Mouse (Mus musculus) liver, embryonic 13.5 days (tissue): ENCODE data around the gene Ift80. TPM values are rescaled to one million over a fixed set of nuclear protein-coding genes. Genes with fewer than 3 reads are reported as not detected.
A peak's percentile ranks its signal among the peaks of the same experiment; 100 is the strongest.

Experiments
- ATAC-seq: fragments of 200-750 bp; cut with Nextera tagmentation; 2 replicates; pipeline ENCODE4 v1.8.0; 2017; ENCODE audit warnings: low read depth, mild to moderate bottlenecking, moderate number of reproducible peaks, moderate library complexity
- DNase-seq: peaks from one replicate; pipeline ENCODE4 v3.0.0; 2022
- H3K27ac ChIP-seq: fragments of 300-500 bp; sonication (generic); 2 replicates; pipeline ENCODE4 v1.5.1; 2015; ENCODE audit warnings: moderate library complexity, mild to moderate bottlenecking, inconsistent platforms
- H3K27me3 ChIP-seq: fragments of 300-500 bp; sonication (generic); 2 replicates; pipeline ENCODE4 v1.6.1; 2015; ENCODE audit warnings: mild to moderate bottlenecking, inconsistent platforms
- H3K36me3 ChIP-seq: fragments of 300-500 bp; sonication (generic); 2 replicates; pipeline ENCODE4 v1.6.1; 2015; ENCODE audit warnings: mild to moderate bottlenecking, inconsistent platforms
- H3K4me1 ChIP-seq: fragments of 300-500 bp; sonication (generic); replicated peaks from 2 replicates; pipeline ENCODE4 v1.6.1; 2015; ENCODE audit warnings: inconsistent platforms
- H3K4me2 ChIP-seq: fragments of 300-500 bp; sonication (generic); 2 replicates; pipeline ENCODE4 v1.6.1; 2015; ENCODE audit warnings: inconsistent platforms, mild to moderate bottlenecking, moderate library complexity
- H3K4me3 ChIP-seq: fragments of 300-500 bp; sonication (generic); replicated peaks from 2 replicates; pipeline ENCODE4 v1.5.1; 2015; ENCODE audit warnings: mild to moderate bottlenecking, inconsistent platforms
- H3K9ac ChIP-seq: fragments of 300-500 bp; sonication (generic); 2 replicates; pipeline ENCODE4 v1.6.1; 2015; ENCODE audit warnings: mild to moderate bottlenecking, inconsistent platforms
- H3K9me3 ChIP-seq: fragments of 300-500 bp; sonication (generic); replicated peaks from 2 replicates; pipeline ENCODE4 v1.6.1; 2016; ENCODE audit warnings: inconsistent platforms
- WGBS: fragments of 180-500 bp; shearing (Covaris S2); methylation state at CpG from one replicate; pipeline ENCODE4 v1.1.7; 2015; ENCODE audit not compliant: insufficient replicate concordance; 5-methylcytosine and 5-hydroxymethylcytosine counted together
- microRNA counts: library from miRNA; unstranded; fragments of <30 nt; microRNA quantifications from one replicate; lab custom pipeline; 2016
- microRNA-seq: library from miRNA; unstranded; fragments of <30 nt; microRNA quantifications from one replicate; pipeline ENCODE4, GENCODE M21; 2016
- polyA plus RNA-seq: library from polyadenylated mRNA; unstranded; fragments of >200 nt; fragmentation: Nextera tagmentation; extraction: Ambion mirVana; gene quantifications from 2 replicates; pipeline ENCODE4 v1.2.1, GENCODE M21; 2015

Ift80 gene
- polyA plus RNA-seq, 1 experiment from 2014 or later, result 5.9 TPM

GRCm38 (mm10) chr3:68869211-68869690, 135.1 kb downstream of the Ift80 start, which contains the start of gene 1110032F04Rik:
Gene 1110032F04Rik (plus strand): TSS chr3:68869586.
- DNase-seq, result peak; percentile 6
- H3K4me1 ChIP-seq, result peaks cover 17% of the 10 kb centered on the region
- WGBS, result under 1% methylated on average over 54 of the region's 62 CpGs

GRCm38 (mm10) chr3:68852414-68852813, 152.0 kb downstream of the Ift80 start:
- DNase-seq (no peak), ATAC-seq (no peak)
- H3K4me1 ChIP-seq, result no peaks in the 10 kb centered on the region
- no peaks in the 10 kb centered on the region for H3K9me3 ChIP-seq
- no peak overlapping the region for H3K4me2 ChIP-seq
- no peaks in the 10 kb centered on the region for H3K27me3 ChIP-seq
- WGBS, result 58% methylated on average over 1 of the region's 1 CpGs
- no peak overlapping the region for H3K27ac ChIP-seq
- no peaks in the 10 kb centered on the region for H3K36me3 ChIP-seq
- no peak overlapping the region for H3K9ac ChIP-seq
- no peak overlapping the region for H3K4me3 ChIP-seq

More at GRCm38 (mm10) chr3:68869211-68869690, 135.1 kb downstream of the Ift80 start, which contains the start of gene 1110032F04Rik:
- H3K9me3 ChIP-seq, result no peaks in the 10 kb centered on the region
- H3K36me3 ChIP-seq, result no peaks in the 10 kb centered on the region
- H3K27me3 ChIP-seq, result peaks cover 49% of the 10 kb centered on the region
- H3K9ac ChIP-seq, result peak within 1 kb of the TSS; percentile 50
- H3K4me3 ChIP-seq, result peak within 1 kb of the TSS; percentile 60
- H3K4me2 ChIP-seq, result peak within 1 kb of the TSS; percentile 84
- no peak within 1 kb of the TSS for H3K27ac ChIP-seq
- ATAC-seq, result peak; percentile 68

DNA sequence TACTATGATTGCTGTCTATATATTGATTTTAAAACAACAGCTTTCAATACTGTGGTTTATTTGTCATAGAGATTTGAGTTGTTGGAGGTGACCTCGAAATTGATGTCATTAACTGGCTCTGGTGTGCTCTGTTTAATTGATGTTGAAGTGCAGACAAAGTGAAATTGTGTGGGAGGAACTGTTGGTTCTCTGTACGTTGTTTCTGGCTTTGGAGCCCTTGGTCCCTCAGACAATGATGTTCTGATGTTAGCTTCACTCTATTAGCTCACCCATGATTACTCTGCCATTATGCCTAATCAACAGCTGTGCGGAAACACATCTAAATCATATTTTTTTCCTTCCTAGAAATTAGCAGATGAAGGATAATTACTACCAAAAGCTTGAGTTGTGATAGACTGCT, 156.0 kb downstream of the Ift80 start:
- ATAC-seq, result no peak
- H3K4me2 ChIP-seq, result no peak overlapping the region
- H3K9ac ChIP-seq, result no peak overlapping the region
- 43% methylated on average over 3 of the region's 3 CpGs for WGBS
- H3K27me3 ChIP-seq, result no peaks in the 10 kb centered on the region
- no peak for DNase-seq
- no peak overlapping the region for H3K27ac ChIP-seq
- no peak overlapping the region for H3K4me3 ChIP-seq
- H3K4me1 ChIP-seq, result no peaks in the 10 kb centered on the region
- no peaks in the 10 kb centered on the region for H3K36me3 ChIP-seq
- H3K9me3 ChIP-seq, result no peaks in the 10 kb centered on the region

DNA sequence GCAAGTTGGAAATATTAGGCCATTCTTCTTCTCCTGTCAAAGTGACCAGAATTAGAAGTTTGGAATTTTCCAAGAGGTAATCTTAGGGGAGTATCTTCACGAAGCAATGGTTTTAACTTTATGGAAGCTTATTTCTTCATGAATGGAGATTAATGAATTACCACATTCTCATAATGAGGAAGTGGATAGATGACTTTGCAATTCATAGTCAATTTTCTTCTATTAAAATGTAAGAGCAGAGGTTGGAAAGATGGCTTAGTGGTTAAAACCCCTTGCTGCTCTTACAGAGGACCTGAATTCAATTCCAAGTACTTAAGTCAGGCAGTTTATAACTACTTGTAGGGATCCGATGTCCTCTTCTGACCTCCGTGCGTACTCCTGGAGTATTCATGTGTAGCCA, 160.3 kb downstream of the Ift80 start:
- no peak overlapping the region for H3K4me2 ChIP-seq
- H3K27ac ChIP-seq, result no peak overlapping the region
- no peaks in the 10 kb centered on the region for H3K36me3 ChIP-seq
- H3K4me1 ChIP-seq, result no peaks in the 10 kb centered on the region
- no peaks in the 10 kb centered on the region for H3K27me3 ChIP-seq
- no peak for DNase-seq
- ATAC-seq, result no peak
- no peak overlapping the region for H3K4me3 ChIP-seq
- H3K9ac ChIP-seq, result no peak overlapping the region
- 79% methylated on average over 4 of the region's 4 CpGs for WGBS
- no peaks in the 10 kb centered on the region for H3K9me3 ChIP-seq

MicroRNAs within 50 kb of the gene (microRNA counts, 519-probe panel; counts per million panel counts)
- microRNA mmu-miR-15b (lab: Ali Mortazavi, UCI), result 8,204 counts per million, percentile 97 among the panel's probes with 10 or more counts

Small RNA genes lying within 50 kb of the gene (microRNA-seq; reads per million reads assigned to microRNA genes)
- gene Mir15b, result 3,727 reads per million, percentile 87 among the genes with 10 or more reads in this experiment
- 1,448 reads per million, percentile 78 among the genes with 10 or more reads in this experiment for gene Mir16-2

Other genes with a start within 250 kb of the Ift80 start
- gene 1110032F04Rik, start 135.0 kb downstream of the Ift80 start, polyA plus RNA-seq, result 0.85 and 0.88 TPM in 2 replicates
- 166 and 219 TPM in 2 replicates for gene Smc4, start 168 bp upstream of the Ift80 start, polyA plus RNA-seq
- gene Trim59, start 40.2 kb upstream of the Ift80 start, polyA plus RNA-seq, result 135 and 164 TPM in 2 replicates
- gene Kpna4, start 122.5 kb upstream of the Ift80 start, polyA plus RNA-seq, result 16.1 and 19.3 TPM in 2 replicates
- gene Arl14, start 217.8 kb upstream of the Ift80 start, polyA plus RNA-seq, result not detected in 2 replicates